Mouse (Mus musculus) liver, postnatal 0 days (tissue): ENCODE measurements around the gene Gm11564.

Experiments used
- CTCF ChIP-seq: sonication (generic); IDR thresholded peaks from 2 replicates; pipeline ENCODE4 v1.5.1; 2016; ENCODE audit warnings: antibody characterized with exemption, low read depth
- EP300 ChIP-seq: IDR thresholded peaks from 2 replicates; pipeline ENCODE4 v1.6.1; 2016; ENCODE audit warnings: antibody characterized with exemption, low read depth, mild to moderate bottlenecking

- TF ChIP-seq EP300, result no peak
- no peak for TF ChIP-seq CTCF
These were observed 22.5 kb upstream of the Gm11564 start, which contains the start of gene 2300003K06Rik for GRCm38 (mm10) chr11:99837966-99838365.
